Mouse (Mus musculus): ENCODE results near the gene Ugt1a10.

The Ugt1a10 gene

GRCm38 (mm10) chr1:88230981-88231802 is 176.0 kb downstream of the Ugt1a10 start:
- DNase-seq (ENCODE audit: low spot score in 2 of 2), result no peak

GRCm38 (mm10) chr1:88231803-88232499 is 176.8 kb downstream of the Ugt1a10 start:
- no peak for DNase-seq (ENCODE audit: low spot score in 2 of 2)

GRCm38 (mm10) chr1:88232664-88233380 is 177.6 kb downstream of the Ugt1a10 start:
- DNase-seq (ENCODE audit: low spot score in 2 of 2), result no peak

- no peak for DNase-seq (ENCODE audit: low spot score in 2 of 2)
Measured at GRCm38 (mm10) chr1:88233421-88234247, 178.4 kb downstream of the Ugt1a10 start.

GRCm38 (mm10) chr1:88234248-88234610 is 179.0 kb downstream of the Ugt1a10 start:
- DNase-seq (ENCODE audit: low spot score in 2 of 2), result no peak

GRCm38 (mm10) chr1:88234646-88235045 is 179.5 kb downstream of the Ugt1a10 start:
- DNase-seq (ENCODE audit: low spot score in 2 of 2), result no peak

- DNase-seq (ENCODE audit: low spot score in 2 of 2), result no peak
Measured at GRCm38 (mm10) chr1:88235046-88235893, 180.1 kb downstream of the Ugt1a10 start.

- no peak for DNase-seq (ENCODE audit: low spot score in 2 of 2)
Measured at GRCm38 (mm10) chr1:88235894-88236415, 180.8 kb downstream of the Ugt1a10 start.

GRCm38 (mm10) chr1:88237311-88237710 is 182.1 kb downstream of the Ugt1a10 start:
- DNase-seq (ENCODE audit: low spot score in 2 of 2), result no peak

- DNase-seq (ENCODE audit: low spot score in 2 of 2), result no peak
Measured at GRCm38 (mm10) chr1:88238771-88239170, 183.6 kb downstream of the Ugt1a10 start.

- DNase-seq (ENCODE audit: low spot score in 2 of 2), result no peak
Measured at GRCm38 (mm10) chr1:88240072-88240471, 184.9 kb downstream of the Ugt1a10 start.

GRCm38 (mm10) chr1:88240579-88240978 is 185.4 kb downstream of the Ugt1a10 start:
- DNase-seq (ENCODE audit: low spot score in 2 of 2), result no peak

- DNase-seq (ENCODE audit: low spot score in 2 of 2), result no peak
Measured at GRCm38 (mm10) chr1:88243861-88244260, 188.7 kb downstream of the Ugt1a10 start.

- no peak for DNase-seq (ENCODE audit: low spot score in 2 of 2)
Measured at GRCm38 (mm10) chr1:88245881-88246280, 190.7 kb downstream of the Ugt1a10 start.

- no peak for DNase-seq (ENCODE audit: low spot score in 2 of 2)
Measured at GRCm38 (mm10) chr1:88246386-88246785, 191.2 kb downstream of the Ugt1a10 start.

- DNase-seq (ENCODE audit: low spot score in 2 of 2), result no peak
Measured at GRCm38 (mm10) chr1:88247660-88248059, 192.5 kb downstream of the Ugt1a10 start.

GRCm38 (mm10) chr1:88248658-88249057 is 193.5 kb downstream of the Ugt1a10 start:
- no peak for DNase-seq (ENCODE audit: low spot score in 2 of 2)

- no peak for DNase-seq (ENCODE audit: low spot score in 2 of 2)
Measured at GRCm38 (mm10) chr1:88249596-88249995, 194.4 kb downstream of the Ugt1a10 start.

- no peak for DNase-seq (ENCODE audit: low spot score in 2 of 2)
Measured at GRCm38 (mm10) chr1:88250023-88250422, 194.8 kb downstream of the Ugt1a10 start.

GRCm38 (mm10) chr1:88253106-88253505 is 197.9 kb downstream of the Ugt1a10 start:
- DNase-seq (ENCODE audit: low spot score in 2 of 2), result no peak

Data from frontal cortex, postnatal 25 days (tissue).